Mouse (Mus musculus) 416B (cell line): ENCODE data around the gene Crim1.

Source experiments
- DNase-seq: peaks from one replicate; pipeline ENCODE4 v3.0.0; 2011; ENCODE audit warnings: low read depth

Crim1 gene

GRCm38 (mm10) chr17:78286021-78286420 is 86.0 kb downstream of the Crim1 start:
- DNase-seq = no peak

- no peak for DNase-seq
Observed at GRCm38 (mm10) chr17:78287391-78287790, 87.3 kb downstream of the Crim1 start.

- DNase-seq = no peak
Observed at GRCm38 (mm10) chr17:78290153-78290876, 90.3 kb downstream of the Crim1 start.

- no peak for DNase-seq
Observed at GRCm38 (mm10) chr17:78291030-78291429, 91.0 kb downstream of the Crim1 start.

- no peak for DNase-seq
Observed at GRCm38 (mm10) chr17:78292301-78292700, 92.3 kb downstream of the Crim1 start.

GRCm38 (mm10) chr17:78292827-78293488 is 92.9 kb downstream of the Crim1 start:
- DNase-seq = no peak

GRCm38 (mm10) chr17:78295979-78296378 is 95.9 kb downstream of the Crim1 start:
- peak; percentile 20 for DNase-seq

- peak; percentile 6 for DNase-seq
Observed at GRCm38 (mm10) chr17:78298140-78298539, 98.1 kb downstream of the Crim1 start.

- DNase-seq = peak; percentile 3
Observed at GRCm38 (mm10) chr17:78298967-78299540, 99.0 kb downstream of the Crim1 start.

- DNase-seq = peak; percentile 11
Observed at GRCm38 (mm10) chr17:78303053-78303452, 103.0 kb downstream of the Crim1 start.

GRCm38 (mm10) chr17:78304059-78304458 is 104.0 kb downstream of the Crim1 start:
- no peak for DNase-seq

GRCm38 (mm10) chr17:78306434-78306833 is 106.4 kb downstream of the Crim1 start:
- DNase-seq = no peak

- no peak for DNase-seq
Observed at GRCm38 (mm10) chr17:78308221-78308620, 108.2 kb downstream of the Crim1 start.

- DNase-seq = no peak
Observed at GRCm38 (mm10) chr17:78313006-78313405, 113.0 kb downstream of the Crim1 start.

- no peak for DNase-seq
Observed at GRCm38 (mm10) chr17:78313612-78314011, 113.6 kb downstream of the Crim1 start.

- no peak for DNase-seq
Observed at GRCm38 (mm10) chr17:78315659-78316058, 115.6 kb downstream of the Crim1 start.

- DNase-seq = no peak
Observed at GRCm38 (mm10) chr17:78317381-78317780, 117.3 kb downstream of the Crim1 start.

GRCm38 (mm10) chr17:78318810-78319209 is 118.8 kb downstream of the Crim1 start:
- DNase-seq = peak; percentile 4

- DNase-seq = no peak
Observed at GRCm38 (mm10) chr17:78321216-78321835, 121.3 kb downstream of the Crim1 start.

GRCm38 (mm10) chr17:78322369-78323335 is 122.6 kb downstream of the Crim1 start:
- no peak for DNase-seq

GRCm38 (mm10) chr17:78325761-78326332 is 125.8 kb downstream of the Crim1 start:
- DNase-seq = no peak
